Mouse (Mus musculus) ES-E14 (cell line): ENCODE measurements around the gene Xrra1.

Experiments
- CHD2 ChIP-seq: IDR thresholded peaks from 2 replicates; pipeline ENCODE4 v1.6.1; 2014; ENCODE audit warnings: mild to moderate bottlenecking, low read depth, low read length, inconsistent platforms
- ZC3H11A ChIP-seq: IDR thresholded peaks from 2 replicates; pipeline ENCODE4 v1.6.1; 2012; ENCODE audit warnings: low read depth, mild to moderate bottlenecking, inconsistent platforms, low read length, borderline replicate concordance
- ZNF384 ChIP-seq: IDR thresholded peaks from 2 replicates; pipeline ENCODE4 v1.6.1; 2012; ENCODE audit warnings: low read depth, low read length, inconsistent platforms

DNA sequence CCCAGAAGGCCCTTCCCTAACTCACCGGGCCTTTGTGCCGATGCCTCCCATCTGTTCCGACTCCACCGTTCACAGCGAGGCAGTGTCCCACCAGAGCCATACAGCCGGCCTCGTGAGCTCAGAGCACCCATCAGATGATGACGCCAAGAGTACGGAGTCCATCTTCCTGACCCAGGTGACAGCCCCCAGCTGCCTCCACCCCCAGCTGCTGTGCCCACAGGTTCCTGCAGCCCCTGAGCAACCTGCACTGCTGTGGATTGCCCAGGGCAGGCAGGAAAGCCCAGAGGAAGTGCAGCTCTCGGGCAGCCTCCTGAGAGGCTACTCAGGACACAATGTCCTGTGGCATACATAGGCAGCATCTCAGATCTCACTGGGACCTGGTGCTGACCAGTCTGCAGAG is 55.4 kb downstream of the Xrra1 start:
- no peak for TF ChIP-seq CHD2
- no peak for TF ChIP-seq ZNF384
- TF ChIP-seq ZC3H11A, result no peak
